Mouse (Mus musculus) cerebellum, adult 9-11 months (tissue): Measurements from ENCODE around the gene Tex30.
"Not testable (repeated sequence)": the region's sequence is repeated elsewhere in the genome, so short reads cannot be mapped to it uniquely, and the experiment has no call there.

Source experiments
- DNase-seq: peaks from one replicate; pipeline ENCODE4 v3.0.0; 2022

The Tex30 gene

GRCm38 (mm10) chr1:44102259-44102717 lies at the start of gene Tex30:
TSS of gene Tex30 (minus strand) at chr1:44102441.
- peak; percentile 93 for DNase-seq

GRCm38 (mm10) chr1:44148706-44149105 lies 46.5 kb upstream of the Tex30 start:
- no peak for DNase-seq

- DNase-seq, result peak; percentile 85
These were observed 45.5 kb upstream of the Tex30 start, which contains the start of gene Ercc5 for GRCm38 (mm10) chr1:44147563-44148381. TSS of gene Ercc5 (plus strand) at chr1:44147744.

- no peak for DNase-seq
These were observed 40.5 kb upstream of the Tex30 start for GRCm38 (mm10) chr1:44142747-44143146.

- no peak for DNase-seq
These were observed 38.0 kb upstream of the Tex30 start for GRCm38 (mm10) chr1:44140232-44140631.

GRCm38 (mm10) chr1:44129929-44130581 lies 27.8 kb upstream of the Tex30 start:
- DNase-seq, result no peak

- DNase-seq, result no peak
These were observed 23.3 kb upstream of the Tex30 start for GRCm38 (mm10) chr1:44125590-44125989.

- no peak for DNase-seq
These were observed 20.0 kb upstream of the Tex30 start for GRCm38 (mm10) chr1:44122256-44122655.

GRCm38 (mm10) chr1:44120074-44120406 lies 17.8 kb upstream of the Tex30 start:
- DNase-seq, result no peak

- peak; percentile 88 for DNase-seq
These were observed 17.2 kb upstream of the Tex30 start for GRCm38 (mm10) chr1:44119201-44120073.

GRCm38 (mm10) chr1:44118239-44119054 lies 16.2 kb upstream of the Tex30 start, which contains the start of the genes Kdelc1 and Bivm:
TSS of gene Kdelc1 (minus strand) at chr1:44118808.
TSS of gene Bivm (plus strand) at chr1:44118957.
- peak; percentile 94 for DNase-seq

GRCm38 (mm10) chr1:44117571-44117970 lies 15.3 kb upstream of the Tex30 start:
- DNase-seq, result no peak

- peak; percentile 28 for DNase-seq
These were observed 698 bp upstream of the Tex30 start for GRCm38 (mm10) chr1:44102939-44103338.

GRCm38 (mm10) chr1:44101448-44102225 lies 604 bp downstream of the Tex30 start:
- DNase-seq, result peak; percentile 61

- DNase-seq, result peak; percentile 4
These were observed 37.6 kb downstream of the Tex30 start for GRCm38 (mm10) chr1:44064625-44065024.

- no peak for DNase-seq
These were observed 38.8 kb downstream of the Tex30 start for GRCm38 (mm10) chr1:44063439-44063838.

- DNase-seq, result no peak
These were observed 40.4 kb downstream of the Tex30 start, which contains the start of gene Gm8251 for GRCm38 (mm10) chr1:44061836-44062235. TSS of gene Gm8251 (minus strand) at chr1:44061936.

- no peak for DNase-seq
These were observed 44.4 kb downstream of the Tex30 start for GRCm38 (mm10) chr1:44057805-44058204.

- DNase-seq, result no peak
These were observed 55.7 kb downstream of the Tex30 start for GRCm38 (mm10) chr1:44046556-44046955.

- DNase-seq, result not testable (repeated sequence)
These were observed 56.6 kb downstream of the Tex30 start for GRCm38 (mm10) chr1:44045689-44046088.

GRCm38 (mm10) chr1:44042555-44042915 lies 59.7 kb downstream of the Tex30 start:
- no peak for DNase-seq
